Mouse (Mus musculus): Measurements from ENCODE around the gene Slc39a1.

Slc39a1 gene

DNA sequence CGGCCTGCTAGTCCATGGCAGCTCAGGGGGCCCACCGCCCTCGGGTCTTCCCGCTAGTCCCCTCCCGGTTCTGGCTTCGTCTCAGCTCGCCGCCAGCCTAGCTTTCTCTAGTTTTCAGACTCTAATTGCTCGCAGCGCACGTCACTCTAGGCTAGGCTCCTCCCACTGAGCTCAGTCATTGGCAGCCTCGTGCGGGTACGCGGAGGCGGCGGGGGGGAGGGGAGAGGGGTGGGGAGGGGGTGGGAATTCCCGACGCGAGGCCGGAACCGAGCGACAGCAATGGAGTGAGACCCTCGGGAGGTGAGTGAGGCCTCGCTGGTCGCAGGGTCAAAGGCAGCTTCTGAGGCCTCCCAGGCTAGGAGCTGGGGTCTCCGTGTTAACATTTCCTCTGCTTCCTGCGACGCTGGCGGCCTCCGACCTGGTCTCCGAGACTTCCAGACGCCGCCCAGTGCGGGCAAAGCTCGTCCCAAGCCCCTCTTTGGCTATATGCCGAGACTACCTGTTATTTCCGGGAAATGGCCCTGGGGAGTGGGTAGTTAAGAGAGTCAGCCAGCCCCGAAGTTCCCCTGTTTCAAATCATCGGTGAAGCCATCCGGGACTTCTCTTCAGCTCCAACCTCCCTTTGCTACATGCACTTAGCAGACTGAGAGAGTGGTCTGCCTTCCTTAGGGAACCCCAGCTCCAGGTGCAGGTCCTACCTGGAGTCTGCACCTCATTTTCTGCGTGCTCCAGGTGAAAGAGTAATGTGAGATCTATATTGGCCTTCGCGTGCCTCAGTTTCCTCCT, at the start of gene Slc39a1:
TSS of gene Slc39a1 (plus strand) at position 213 of the 786 bp plus-strand sequence.
- in situ Hi-C loops (cut with MseI, MboI): no loop called here

GRCm38 (mm10) chr3:90202884-90203283, 45.1 kb upstream of the Slc39a1 start:
- in situ Hi-C loops (cut with MseI, MboI): no loop called here

GRCm38 (mm10) chr3:90203619-90204018, 44.4 kb upstream of the Slc39a1 start:
- in situ Hi-C loops (cut with MseI, MboI): no loop called here

DNA sequence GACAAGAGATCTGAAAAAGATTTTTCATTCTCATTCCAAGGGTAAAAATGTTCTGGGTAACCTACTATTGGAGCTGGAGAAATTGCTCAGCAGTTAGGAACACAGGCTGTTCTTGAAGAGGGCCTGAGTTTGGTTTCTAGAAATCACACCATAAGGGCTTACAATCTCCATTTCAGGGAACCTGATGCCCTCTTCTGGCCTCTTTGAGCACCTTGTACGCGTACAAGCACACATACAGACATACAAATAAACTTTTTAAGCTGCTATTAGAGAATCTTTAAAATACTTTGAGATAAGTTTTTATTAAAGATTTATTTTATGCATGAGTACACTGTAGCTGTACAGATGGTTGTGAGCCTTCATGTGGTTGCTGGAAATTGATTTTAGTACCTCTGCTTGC, 43.4 kb upstream of the Slc39a1 start:
- in situ Hi-C loops (cut with MseI, MboI): no loop called here

- in situ Hi-C loops (cut with MseI, MboI): no loop called here
Measured at GRCm38 (mm10) chr3:90208662-90209061, 39.3 kb upstream of the Slc39a1 start.

GRCm38 (mm10) chr3:90209908-90210566, 37.9 kb upstream of the Slc39a1 start:
- in situ Hi-C loops (cut with MseI, MboI): no loop called here

DNA sequence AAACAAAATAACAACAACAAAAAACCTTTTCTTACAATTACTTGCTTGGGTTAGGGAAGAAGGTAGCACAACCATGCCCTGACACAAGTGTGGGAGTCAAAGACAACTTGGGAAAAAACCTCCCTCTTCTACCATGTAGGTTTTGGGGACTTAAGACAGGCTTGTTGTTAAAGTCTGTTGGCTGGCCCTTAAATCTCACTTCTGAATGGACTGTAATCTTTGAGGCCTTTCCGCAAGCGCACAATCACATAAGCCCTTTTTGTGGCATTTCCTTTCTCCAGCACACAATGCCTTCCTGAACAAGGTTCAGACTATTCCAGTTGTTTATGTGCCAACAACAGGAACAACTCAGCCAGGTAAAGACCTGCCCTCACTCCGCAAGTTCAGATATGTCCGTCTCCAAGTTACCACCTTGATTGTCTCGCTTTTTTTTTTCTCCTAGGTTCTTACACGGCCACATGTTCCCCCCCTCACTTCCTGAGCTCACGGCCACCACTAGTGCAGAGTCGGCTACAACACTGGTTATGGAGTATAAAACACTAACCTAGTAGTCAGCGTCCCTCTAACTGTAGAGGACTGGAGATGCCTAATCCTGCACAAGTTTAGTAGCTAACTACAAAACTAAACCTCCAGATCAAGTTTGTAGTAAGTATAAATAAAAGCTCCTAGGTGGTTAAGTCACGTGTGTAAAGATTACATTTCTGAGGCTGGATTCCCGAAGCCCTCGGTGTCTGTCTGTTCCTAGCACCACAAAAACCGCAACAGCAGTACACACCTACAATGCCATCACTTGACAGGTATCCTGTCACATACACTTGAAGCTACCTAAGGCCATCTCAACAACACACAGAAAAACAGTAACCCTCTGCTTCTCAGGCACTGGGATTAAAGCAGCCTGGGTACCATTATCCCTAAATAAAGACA, 36.2 kb upstream of the Slc39a1 start:
- in situ Hi-C loops (cut with MseI, MboI): no loop called here

DNA sequence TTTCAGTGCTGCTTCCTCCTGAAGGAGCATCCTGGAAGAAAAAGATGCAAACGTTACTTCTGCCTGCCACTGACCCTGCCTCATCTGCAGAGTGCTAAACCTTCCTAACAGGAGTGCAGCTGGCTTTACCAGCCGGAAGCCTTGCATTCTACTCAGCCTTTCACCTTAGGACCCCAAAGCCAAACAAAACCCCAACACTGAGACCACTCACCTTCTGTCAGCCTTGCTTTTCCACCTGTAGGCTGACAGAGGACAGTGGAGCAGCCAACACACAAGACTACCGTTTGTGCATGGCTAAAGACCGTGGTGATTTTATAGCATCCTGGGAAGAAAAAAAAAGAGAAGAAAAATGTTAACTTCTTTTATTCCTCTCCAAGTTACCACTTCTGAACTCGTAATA, 35.2 kb upstream of the Slc39a1 start:
- in situ Hi-C loops (cut with MseI, MboI): no loop called here

DNA sequence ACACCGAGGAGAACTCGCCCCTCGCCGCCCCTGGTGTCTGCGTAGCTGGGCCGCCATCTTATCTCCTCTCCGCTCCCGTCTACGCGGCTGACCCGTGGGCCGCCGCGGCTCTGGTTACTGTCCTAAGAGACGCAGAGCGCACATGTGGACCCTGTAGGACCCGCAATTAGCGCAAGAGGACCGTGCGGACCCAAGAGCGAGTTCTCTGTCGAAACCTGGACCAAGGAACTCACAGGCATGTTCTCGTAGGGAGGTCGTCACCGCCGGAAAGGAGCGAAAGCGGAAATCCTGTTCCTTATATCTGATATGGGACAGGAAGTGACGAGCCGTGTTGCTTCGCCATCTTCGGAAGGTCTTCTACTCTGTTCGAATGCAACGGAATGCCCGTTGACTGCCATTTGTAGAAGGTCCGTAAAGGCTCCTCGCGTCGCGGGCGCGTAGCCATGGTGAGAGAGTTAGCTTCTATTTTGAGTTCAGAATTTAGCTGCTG, 34.5 kb upstream of the Slc39a1 start, which contains the start of the genes Rps27 and Rab13:
TSS of gene Rps27 (minus strand) at position 275 of the 490 bp plus-strand sequence.
TSS of gene Rab13 (plus strand) at position 319 of the 490 bp plus-strand sequence.
- in situ Hi-C loops (cut with MseI, MboI): no loop called here

- in situ Hi-C loops (cut with MseI, MboI): no loop called here
Measured at GRCm38 (mm10) chr3:90213956-90214684, 33.9 kb upstream of the Slc39a1 start.

DNA sequence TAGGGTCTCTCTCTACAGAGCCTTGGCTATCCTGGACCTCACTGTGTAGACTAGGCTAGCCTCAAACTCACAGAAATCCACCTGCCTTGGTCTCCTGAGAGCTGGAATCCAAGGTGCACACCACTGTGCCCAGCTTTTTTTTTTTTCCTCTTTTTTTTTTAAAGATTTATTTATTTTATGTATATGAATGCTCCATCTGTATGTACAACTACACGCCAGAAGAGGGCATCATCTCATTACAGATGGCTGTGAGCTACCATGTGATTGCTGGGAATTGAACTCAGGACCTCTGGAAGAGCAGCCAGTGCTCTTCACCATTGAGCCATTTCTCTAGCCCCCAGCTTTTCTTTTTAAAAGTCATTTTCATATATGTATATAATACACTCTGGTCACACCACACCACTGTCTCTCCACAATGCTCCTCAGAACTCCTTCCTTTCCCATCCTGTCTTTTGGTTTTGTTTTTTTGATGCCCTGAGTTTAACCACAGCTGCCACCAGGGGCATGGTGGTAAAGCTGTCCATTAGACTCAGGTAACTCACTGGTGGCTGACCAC, 32.1 kb upstream of the Slc39a1 start:
- in situ Hi-C loops (cut with MseI, MboI): no loop called here

DNA sequence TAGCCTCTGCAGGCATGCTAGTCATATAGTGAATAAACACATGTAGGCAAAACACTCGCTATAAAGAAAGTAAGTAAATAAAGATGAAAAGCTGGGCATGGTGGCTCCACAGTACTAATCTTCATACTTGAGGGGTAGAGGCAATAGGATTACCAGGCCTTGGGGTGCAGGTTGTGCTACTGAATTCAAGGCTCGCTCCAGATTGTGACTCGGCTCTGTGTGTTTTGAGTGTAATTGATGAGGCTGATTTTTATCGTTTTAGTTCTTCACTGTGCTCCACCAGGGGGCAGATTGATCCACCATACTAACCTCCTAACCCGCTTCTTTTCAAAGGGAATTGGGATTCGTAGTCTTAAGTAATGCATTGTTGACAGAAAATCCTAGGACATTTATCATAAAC, 27.9 kb upstream of the Slc39a1 start:
- in situ Hi-C loops (cut with MseI, MboI): no loop called here

GRCm38 (mm10) chr3:90220531-90220951, 27.4 kb upstream of the Slc39a1 start:
- in situ Hi-C loops (cut with MseI, MboI): no loop called here

- in situ Hi-C loops (cut with MseI, MboI): no loop called here
Measured at GRCm38 (mm10) chr3:90221123-90221522, 26.8 kb upstream of the Slc39a1 start.

- in situ Hi-C loops (cut with MseI, MboI): no loop called here
Measured at GRCm38 (mm10) chr3:90222455-90222854, 25.5 kb upstream of the Slc39a1 start.

- in situ Hi-C loops (cut with MseI, MboI): no loop called here
Measured at GRCm38 (mm10) chr3:90222941-90223340, 25.0 kb upstream of the Slc39a1 start.

GRCm38 (mm10) chr3:90224331-90224730, 23.6 kb upstream of the Slc39a1 start:
- in situ Hi-C loops (cut with MseI, MboI): no loop called here

DNA sequence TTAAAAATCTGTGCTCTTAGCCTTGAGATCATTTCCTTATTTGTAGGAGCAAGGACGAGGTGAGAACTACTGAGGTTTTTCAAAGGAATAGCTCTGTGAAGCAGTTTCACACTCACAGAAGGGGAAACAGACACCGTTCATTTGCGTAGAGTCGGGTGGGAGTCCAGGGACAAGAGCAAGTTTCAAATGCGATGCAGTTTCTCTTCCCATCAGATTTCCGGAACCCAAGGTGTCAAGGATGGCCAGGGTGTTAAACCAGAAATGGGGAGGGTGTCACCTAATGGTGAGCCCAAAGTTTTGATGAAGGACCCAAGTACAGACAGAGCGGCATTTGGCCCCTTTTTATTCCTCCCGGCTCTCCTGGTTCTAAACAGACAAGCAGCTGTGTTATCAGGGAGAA, 16.9 kb upstream of the Slc39a1 start:
- in situ Hi-C loops (cut with MseI, MboI): no loop called here

- in situ Hi-C loops (cut with MseI, MboI): no loop called here
Measured at GRCm38 (mm10) chr3:90231507-90232333, 16.3 kb upstream of the Slc39a1 start, which contains the start of gene Jtb. Gene Jtb (plus strand): TSS chr3:90231597.

GRCm38 (mm10) chr3:90241251-90241650, 6.7 kb upstream of the Slc39a1 start:
- in situ Hi-C loops (cut with MseI, MboI): no loop called here
